Mouse (Mus musculus): ENCODE measurements around the gene Osbpl8. TPM values are rescaled to one million over a fixed set of nuclear protein-coding genes. Genes with fewer than 3 reads are reported as not detected.

Osbpl8 gene
- polyA plus RNA-seq (2015; fragmentation: Nextera tagmentation; extraction: Ambion mirVana): 14.8 and 18.6 TPM in 2 replicates

DNA sequence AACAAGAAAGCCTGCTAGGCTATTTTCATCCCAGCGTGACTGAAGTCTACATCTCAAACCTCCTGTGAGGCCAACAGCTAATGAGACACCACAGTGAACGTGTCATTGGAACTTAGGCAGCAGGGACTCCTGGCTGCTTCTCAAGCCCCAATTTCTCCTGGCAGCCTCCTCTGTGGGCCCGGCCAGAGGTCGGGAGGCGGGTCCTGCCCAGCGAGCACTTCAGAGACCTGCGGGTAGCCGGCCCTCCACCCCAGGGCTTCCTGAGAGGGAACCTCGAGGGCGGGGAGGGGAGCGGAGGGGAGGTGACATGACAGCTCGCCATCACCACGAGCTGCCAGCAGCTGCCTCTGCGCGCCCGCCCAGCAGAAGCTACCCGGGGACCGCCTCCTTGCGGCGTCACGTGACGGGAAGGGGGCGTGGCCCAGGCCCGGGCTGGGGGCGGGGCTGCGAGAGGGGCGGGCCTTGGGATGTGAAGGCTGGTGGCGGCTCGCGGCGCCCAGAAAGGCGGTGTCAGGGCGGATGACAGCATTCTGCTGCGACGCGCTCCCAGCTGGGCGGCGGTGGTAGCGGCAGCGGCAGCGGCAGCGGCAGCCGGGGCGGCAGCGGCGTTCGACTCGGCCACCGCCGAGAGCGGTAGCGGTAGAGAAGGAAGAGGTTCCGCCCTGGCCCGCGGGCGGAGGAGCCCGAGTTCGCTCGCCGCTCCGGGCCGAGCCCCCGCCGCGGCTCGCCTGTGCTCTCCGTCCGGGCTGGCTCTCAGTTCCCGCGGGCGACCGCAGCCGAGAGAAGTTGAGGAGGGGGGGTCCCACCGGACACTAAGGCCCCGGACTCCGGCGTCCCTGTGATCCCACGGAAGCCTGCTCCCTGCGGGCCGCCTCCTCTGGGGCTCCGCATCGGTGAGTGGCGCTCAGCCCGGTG is at the start of gene Osbpl8:
Gene Osbpl8, plus strand, starts transcription at position 449 of the 915 bp plus-strand sequence.

DNA sequence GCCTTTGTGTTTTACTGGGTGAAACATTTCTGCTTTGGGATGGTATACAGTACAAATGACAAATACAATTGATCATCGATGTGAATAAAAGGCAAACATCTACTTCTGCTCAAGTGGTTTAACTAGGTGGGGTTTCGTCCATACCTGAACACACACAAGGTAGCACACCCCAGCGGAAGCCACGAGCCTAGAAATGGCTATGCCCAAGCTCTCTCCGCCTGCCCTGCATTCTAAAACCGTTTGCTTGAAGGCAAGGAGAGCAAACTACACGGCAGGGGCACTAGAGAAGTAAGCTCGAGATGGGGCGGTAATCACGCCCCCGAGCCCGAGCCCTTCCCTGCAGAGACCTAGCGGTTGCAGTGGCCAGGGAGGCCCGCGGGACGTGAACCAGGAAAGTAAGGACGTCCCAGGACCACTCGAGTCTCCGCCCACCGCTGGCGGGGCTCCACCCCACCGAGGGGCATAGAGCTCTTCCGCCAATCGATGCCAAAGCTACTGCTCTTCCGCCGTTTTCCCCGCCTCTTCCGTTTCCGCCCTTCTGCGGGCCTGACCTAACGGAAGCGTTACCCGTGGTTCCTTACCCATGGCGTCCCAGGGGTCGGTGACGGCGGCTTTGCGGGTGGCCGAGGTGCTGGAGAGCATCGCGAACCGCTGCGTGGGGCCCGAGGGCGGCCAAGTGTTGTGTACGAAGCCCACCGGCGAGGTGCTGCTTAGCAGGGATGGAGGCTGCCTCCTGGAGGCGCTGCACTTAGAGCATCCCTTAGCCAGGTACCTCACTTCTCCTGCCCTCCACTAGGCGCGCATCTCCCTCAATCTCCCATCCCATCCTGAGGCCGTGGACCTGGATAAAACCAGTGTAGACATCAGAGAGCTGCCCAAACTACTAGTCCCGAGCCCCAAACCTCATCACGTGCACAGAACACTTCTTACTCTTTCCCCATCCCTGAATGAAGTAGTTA is 133.9 kb downstream of the Osbpl8 start, which contains the start of gene Bbs10:
Gene Bbs10, plus strand, starts transcription at position 540 of the 959 bp plus-strand sequence.

Other genes starting within 250 kb of the Osbpl8 start
- gene Csrp2, start 245.0 kb upstream of the Osbpl8 start, polyA plus RNA-seq (2015; fragmentation: Nextera tagmentation; extraction: Ambion mirVana): 46.6 and 55.5 TPM in 2 replicates
- gene Zdhhc17, start 154.6 kb upstream of the Osbpl8 start, polyA plus RNA-seq (2015; fragmentation: Nextera tagmentation; extraction: Ambion mirVana): 10.4 and 14.0 TPM in 2 replicates
- gene Bbs10, start 133.9 kb downstream of the Osbpl8 start, polyA plus RNA-seq (2015; fragmentation: Nextera tagmentation; extraction: Ambion mirVana): 1.8 and 1.9 TPM in 2 replicates

Data from spleen, postnatal 0 days (tissue).